Mouse (Mus musculus) neutrophil, adult 59 days (primary cell): ENCODE measurements around the gene Meltf. TPM values are rescaled to one million over a fixed set of nuclear protein-coding genes. Genes with fewer than 3 reads are reported as not detected.

Source experiments
- total RNA-seq, 2 experiments: library from RNA; stranded (reverse); gene quantifications; 1 replicate in 1 of 2; 2 replicates in 1 of 2; pipeline ENCODE4 v1.2.4; 2023

Gene Meltf
- total RNA-seq: not detected

GRCm38 (mm10) chr16:31878573-31879257 is at the start of gene Meltf:
Gene Meltf (plus strand): TSS chr16:31878810.

DNA sequence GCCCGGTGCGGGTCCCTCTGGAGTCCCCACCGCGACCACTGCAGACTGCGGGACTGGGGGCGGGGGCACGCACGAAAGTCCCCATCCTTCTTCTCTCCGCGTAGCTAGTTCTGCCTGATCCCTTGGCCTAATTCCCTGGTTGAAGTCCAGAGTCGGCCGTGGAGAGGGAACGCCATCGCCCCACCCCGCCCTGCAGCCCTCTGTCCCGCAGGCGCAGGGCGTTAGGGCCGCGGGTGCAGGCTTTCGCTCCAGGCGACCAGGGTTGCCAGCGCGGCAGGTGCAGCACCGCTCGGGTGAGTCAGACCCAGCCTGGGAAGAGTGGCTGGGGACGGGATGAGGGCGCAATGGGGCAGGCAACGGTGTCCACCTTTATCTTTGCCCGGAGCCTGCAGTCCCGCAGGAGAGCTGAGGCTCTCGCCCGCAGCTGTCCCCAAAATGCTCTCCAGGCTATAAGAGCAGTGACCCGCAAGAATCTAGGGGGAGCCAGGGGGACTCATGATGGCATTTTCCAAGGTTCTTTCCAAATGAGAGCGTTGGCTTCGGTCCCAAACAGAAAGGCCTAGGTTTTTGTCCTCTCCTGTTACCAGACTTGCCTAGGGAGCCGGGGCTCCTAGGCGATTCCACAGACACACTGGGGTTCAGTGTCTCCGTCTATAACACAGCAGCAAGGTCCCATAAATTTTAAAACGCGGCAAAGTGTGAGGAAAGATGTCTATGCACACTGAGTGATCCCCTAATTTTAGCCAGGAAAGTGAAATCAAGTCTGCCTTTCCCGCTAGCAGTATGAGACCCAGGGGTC is 55.3 kb downstream of the Meltf start, which contains the start of gene Pigz:
Gene Pigz (plus strand): TSS at position 101 of the 799 bp plus-strand sequence.

DNA sequence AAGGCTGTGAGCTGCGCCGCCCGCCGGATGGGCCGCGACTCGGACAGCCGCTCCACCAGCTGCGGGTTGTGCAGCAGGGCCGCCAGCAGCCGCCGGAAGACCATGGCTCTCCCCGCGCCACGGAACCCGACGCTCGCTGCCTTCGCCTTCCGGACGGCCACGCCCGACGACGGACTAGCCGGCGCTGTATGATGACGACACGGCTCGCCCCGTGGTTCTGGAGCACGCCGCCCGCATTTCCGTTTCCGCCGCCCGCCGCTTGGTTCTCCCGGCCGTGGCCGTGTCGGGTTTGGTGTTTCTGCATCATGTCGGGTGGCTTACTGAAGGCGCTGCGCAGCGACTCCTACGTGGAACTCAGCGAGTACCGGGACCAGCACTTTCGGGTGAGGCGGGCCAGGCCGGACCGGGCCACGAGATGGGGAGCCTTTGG is 69.8 kb downstream of the Meltf start, which contains the start of the genes 0610012G03Rik and Ncbp2:
Gene 0610012G03Rik (minus strand): TSS at position 150 of the 430 bp plus-strand sequence.
Gene Ncbp2 (plus strand): TSS at position 169 of the 430 bp plus-strand sequence.

Other genes starting within 250 kb of the Meltf start
- 10 to 100 TPM; 34.9 to 36.8 TPM for gene Dlg1, start 215.4 kb upstream of the Meltf start, total RNA-seq
- gene Pigz, start 55.0 kb downstream of the Meltf start, total RNA-seq: not detected
- 10 to 100 TPM in 1 of 2 experiments, 1 to 10 TPM in 1; 9.8 to 14.8 TPM for gene 0610012G03Rik, start 69.7 kb downstream of the Meltf start, total RNA-seq
- 10 to 100 TPM; 15.1 to 15.2 TPM for gene Ncbp2, start 69.7 kb downstream of the Meltf start, total RNA-seq
- gene Senp5, start 124.5 kb downstream of the Meltf start, total RNA-seq: 10 to 100 TPM; 11.8 to 13.1 TPM
- 100 to 1,000 TPM; 102 to 105 TPM for gene Pak2, start 200.5 kb downstream of the Meltf start, total RNA-seq
- 10 to 100 TPM; 48.5 to 49.5 TPM for gene Pigx, start 220.9 kb downstream of the Meltf start, total RNA-seq
- 10 to 100 TPM; 30.2 to 40.6 TPM for gene Cep19, start 221.0 kb downstream of the Meltf start, total RNA-seq